ENCODE assay signal across 8 mouse cellular contexts in the genomic region with DNA sequence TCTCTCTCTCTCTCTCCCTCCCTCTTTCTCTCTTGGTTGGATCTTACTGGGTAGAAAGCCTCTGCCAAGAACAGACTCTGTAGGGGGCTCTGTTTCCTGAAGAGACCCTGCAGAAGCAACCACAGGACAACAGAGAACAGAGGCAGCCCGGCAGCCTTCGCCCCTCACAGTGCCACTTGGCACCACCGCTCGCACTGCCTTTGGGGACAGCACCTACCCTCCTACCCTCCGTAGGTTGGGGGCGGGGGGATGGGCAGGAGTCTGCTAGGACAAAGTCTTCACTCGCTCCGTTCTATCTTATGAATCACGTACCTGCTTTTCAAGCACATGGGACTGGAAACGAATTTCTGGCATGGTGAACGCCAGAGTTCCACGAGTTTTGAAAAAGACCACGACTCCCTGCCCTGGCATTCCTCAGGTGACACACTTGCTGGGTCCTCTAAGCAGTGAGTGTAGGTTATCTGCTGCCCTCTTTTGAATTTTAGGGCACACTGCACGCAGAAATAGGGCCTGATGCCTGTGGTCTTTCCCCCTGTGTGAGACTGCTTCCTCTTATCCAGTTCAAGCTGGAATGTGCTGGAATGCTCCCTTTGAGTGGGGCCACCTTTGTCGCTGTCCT. TPM values are rescaled to one million over a fixed set of nuclear protein-coding genes. Genes with fewer than 3 reads are reported as not detected.
A peak's percentile ranks its signal among the peaks of the same experiment; 100 is the strongest.
DNase-seq lines count a peak whose midpoint lies in the region; ATAC-seq and TF ChIP-seq lines count a peak whose summit lies in the region.

No protein-coding gene starts in this region.

- H3K27ac ChIP-seq in ES-Bruce4 (ENCODE audit: insufficient read depth, low read length) = no peak overlapping the region
- no peak overlapping the region for H3K27ac ChIP-seq in forebrain, embryonic 16.5 days (ENCODE audit: low read length)
- no peak overlapping the region for H3K27ac ChIP-seq in hindbrain, embryonic 13.5 days
- no peak overlapping the region for H3K27ac ChIP-seq in lung, postnatal 0 days (ENCODE audit: low read length)

- no peak overlapping the region for H3K9ac ChIP-seq in ES-Bruce4 (ENCODE audit: low read depth, poor library complexity, severe bottlenecking)
- no peak overlapping the region for H3K9ac ChIP-seq in forebrain, embryonic 16.5 days (replicated peaks; ENCODE audit: low read depth, low read length)
- no peak overlapping the region for H3K9ac ChIP-seq in hindbrain, embryonic 13.5 days
- no peak overlapping the region for H3K9ac ChIP-seq in lung, postnatal 0 days (replicated peaks; ENCODE audit: low read depth)

- no peak for TF ChIP-seq EP300 in ES-Bruce4 (IDR thresholded peaks at IDR 0.05; ENCODE audit: insufficient read depth, low read depth, low read length)
- no peak for TF ChIP-seq EP300 in lung, postnatal 0 days (IDR thresholded peaks at IDR 0.05)

- TF ChIP-seq CTCF in ES-Bruce4 (IDR thresholded peaks at IDR 0.05; ENCODE audit: low read depth, low read length) = peak; percentile 61
- TF ChIP-seq CTCF in brain, embryonic 14.5 days (IDR thresholded peaks at IDR 0.05; ENCODE audit: borderline replicate concordance, extremely low read depth, insufficient read depth, insufficient read length) = peak; percentile 72
- TF ChIP-seq CTCF in lung, postnatal 0 days (IDR thresholded peaks at IDR 0.05) = peak; percentile 88

- H3K36me3 ChIP-seq in ES-Bruce4 (ENCODE audit: control insufficient read depth, insufficient read depth, low read length, poor library complexity, severe bottlenecking) = no peaks in the 10 kb centered on the region
- H3K36me3 ChIP-seq in forebrain, embryonic 16.5 days (ENCODE audit: control insufficient read depth, insufficient read depth) = no peaks in the 10 kb centered on the region
- no peaks in the 10 kb centered on the region for H3K36me3 ChIP-seq in hindbrain, embryonic 13.5 days
- no peaks in the 10 kb centered on the region for H3K36me3 ChIP-seq in lung, postnatal 0 days (ENCODE audit: insufficient read depth, low read length)

- H3K27me3 ChIP-seq in ES-Bruce4 (ENCODE audit: control insufficient read depth, insufficient read depth, low read length, poor library complexity, severe bottlenecking) = no peaks in the 10 kb centered on the region
- no peaks in the 10 kb centered on the region for H3K27me3 ChIP-seq in forebrain, embryonic 16.5 days (replicated peaks; ENCODE audit: control insufficient read depth, insufficient read depth, low read length)
- H3K27me3 ChIP-seq in hindbrain, embryonic 13.5 days = 0 out of 2 replicates have a peak, but pooled peaks cover 6% of the 10 kb centered on the region
- H3K27me3 ChIP-seq in lung, postnatal 0 days (replicated peaks; ENCODE audit: insufficient read depth, low read length) = no peaks in the 10 kb centered on the region

- TF ChIP-seq POLR2A in ES-Bruce4 (IDR thresholded peaks at IDR 0.05; ENCODE audit: insufficient read depth, low read length) = no peak
- no peak for TF ChIP-seq POLR2A in brain, embryonic 14.5 days (IDR thresholded peaks at IDR 0.05; ENCODE audit: borderline replicate concordance, extremely low read depth, insufficient read depth, insufficient read length, poor library complexity, severe bottlenecking)

- under 1% methylated on average over 15 of the region's 15 CpGs for WGBS in forebrain, embryonic 16.5 days
- WGBS in hindbrain, embryonic 13.5 days = 4% methylated on average over 15 of the region's 15 CpGs
- WGBS in lung, postnatal 0 days = 4% methylated on average over 15 of the region's 15 CpGs

- no peaks in the 10 kb centered on the region for H3K4me1 ChIP-seq in ES-Bruce4 (ENCODE audit: control insufficient read depth, insufficient read depth, low read length)
- peaks cover 12% of the 10 kb centered on the region for H3K4me1 ChIP-seq in forebrain, embryonic 16.5 days (replicated peaks; ENCODE audit: control insufficient read depth, insufficient read depth, low read length)
- peaks cover 26% of the 10 kb centered on the region for H3K4me1 ChIP-seq in hindbrain, embryonic 13.5 days (replicated peaks)
- no peaks in the 10 kb centered on the region for H3K4me1 ChIP-seq in lung, postnatal 0 days (ENCODE audit: insufficient read depth, low read depth, low read length)

- H3K4me3 ChIP-seq in ES-Bruce4 (ENCODE audit: low read depth, low read length) = peak overlapping the region; percentile 7; the same call in 1 of the 2 replicates
- peak overlapping the region; percentile 22 for H3K4me3 ChIP-seq in forebrain, embryonic 16.5 days (replicated peaks; ENCODE audit: low read length)
- H3K4me3 ChIP-seq in hindbrain, embryonic 13.5 days = 0 out of 2 replicates have a peak overlapping the region, but pooled peaks have one; percentile 3
- H3K4me3 ChIP-seq in lung, postnatal 0 days (ENCODE audit: low read depth, low read length) = no peak overlapping the region

- no peaks in the 10 kb centered on the region for H3K9me3 ChIP-seq in ES-Bruce4 (replicated peaks; ENCODE audit: control insufficient read depth, insufficient read depth, low read length, poor library complexity, severe bottlenecking)
- H3K9me3 ChIP-seq in forebrain, embryonic 16.5 days (ENCODE audit: control insufficient read depth, low read length) = no peaks in the 10 kb centered on the region
- H3K9me3 ChIP-seq in hindbrain, embryonic 13.5 days = no peaks in the 10 kb centered on the region
- H3K9me3 ChIP-seq in lung, postnatal 0 days (ENCODE audit: low read length) = no peaks in the 10 kb centered on the region

- H3K4me2 ChIP-seq in forebrain, embryonic 16.5 days (ENCODE audit: low read length) = peak overlapping the region; percentile 45
- peak overlapping the region; percentile 47 for H3K4me2 ChIP-seq in hindbrain, embryonic 13.5 days
- peak overlapping the region; percentile 37 for H3K4me2 ChIP-seq in lung, postnatal 0 days (replicated peaks; ENCODE audit: low read depth, low read length)

- DNase-seq in brain, embryonic 14.5 days (ENCODE audit: low read depth) = peak; percentile 89
- DNase-seq in layer of hippocampus, postnatal 36 days = peak; percentile 33 to 44
- DNase-seq in lung, postnatal 0 days (ENCODE audit: low spot score) = peak; percentile 68
- peak; percentile 53 to 59 for DNase-seq in right cerebral cortex, adult 2 months (ENCODE audit: low spot score in 2 of 2)
- DNase-seq in thymus, postnatal 25 days = no peak

- ATAC-seq in forebrain, embryonic 16.5 days = peak; percentile 73
- ATAC-seq in hindbrain, embryonic 13.5 days (ENCODE audit: low FRiP score) = peak; percentile 76
- ATAC-seq in lung, postnatal 0 days = peak; percentile 78

RNA-seq across cellular contexts. Expression of a gene that starts 12.5 kb away (rescaled TPM):
- 4.1 and 4.9 TPM in 2 replicates for polyA plus RNA-seq in ES-Bruce4 (2011; ENCODE audit: insufficient read depth, insufficient read length, low read depth, missing spikeins)
- 122 and 123 TPM in 2 replicates for polyA plus RNA-seq in brain, embryonic 14.5 days (2012; rRNA removed)
- 72.7 and 77.9 TPM in 2 replicates for polyA plus RNA-seq in forebrain, embryonic 16.5 days (2015; fragmentation: Nextera tagmentation; extraction: Ambion mirVana)
- polyA plus RNA-seq in hindbrain, embryonic 13.5 days (2015; fragmentation: Nextera tagmentation; extraction: Ambion mirVana) = 92.9 and 99.3 TPM in 2 replicates
- 10 to 100 TPM; 51.0 to 52.3 TPM for total RNA-seq in layer of hippocampus, postnatal 36 days (2021)
- 4.1 and 5.8 TPM in 2 replicates for polyA plus RNA-seq in lung, postnatal 0 days (2015; fragmentation: Nextera tagmentation; extraction: Ambion mirVana)

Comparison
In these comparisons a context has a peak if more than half of its experiments do, and no peak if none do; other contexts are left out.
1. RNA of a gene that starts 12.5 kb away (polyA plus RNA-seq): 122 to 123 TPM in brain, embryonic 14.5 days, 92.9 to 99.3 TPM in hindbrain, embryonic 13.5 days and 72.7 to 77.9 TPM in forebrain, embryonic 16.5 days; 4.1 to 4.9 TPM in ES-Bruce4 and 4.1 to 5.8 TPM in lung, postnatal 0 days; every median in the first group is over 10 times any median in the second.
2. Peak in every context shown above with its lines, with median percentiles within 50 percentile points of each other: CTCF ChIP-seq, ATAC-seq and H3K4me2 ChIP-seq.